ENCODE assay signal across 19 mouse cellular contexts in genomic region chr9:66280496-66280895, GRCm38 (mm10).
DNase-seq lines count a peak whose midpoint lies in the region; ATAC-seq and TF ChIP-seq lines count a peak whose summit lies in the region.
"Had no signal": no experiment of that assay in that cellular context is flagged by ENCODE, and none has a peak within 500 bp of the region (broad histone marks: within the 10 kb centered on the region; RNA-seq: fewer than 3 reads in every experiment).

No protein-coding gene starts in this region.

- DNase-seq in lung, postnatal 25 days (ENCODE audit: low spot score), result peak; percentile 21
- no peak for DNase-seq in lung, adult 2 months
- DNase-seq in CD4-positive, CD25-positive, alpha-beta regulatory T cell, adult 2 months (ENCODE audit: low read depth, low spot score), result peak; percentile 78
- peak; percentile 44 to 61 for DNase-seq in thymus, postnatal 10 days (ENCODE audit: low spot score in 2 of 2)
- DNase-seq in left cerebral cortex, postnatal 36 days (ENCODE audit: low spot score in 2 of 2), result no peak
- no peak for DNase-seq in urinary bladder, postnatal 14 days (ENCODE audit: low spot score)
- no peak for DNase-seq in kidney, postnatal 25 days
- DNase-seq: cerebellum, postnatal 14 days; gastrocnemius, postnatal 10 days; heart, postnatal 14 days; kidney, adult 18-20 months; kidney, postnatal 4 days; layer of hippocampus, postnatal 36 days; liver, postnatal 0 days had no signal

- no peak for TF ChIP-seq CTCF in lung, adult 2 months (IDR thresholded peaks at IDR 0.05; ENCODE audit: insufficient read depth, low read length)

- WGBS in lung, adult 2 months, result 51% methylated on average over 1 of the region's 1 CpGs

- TF ChIP-seq POLR2A in lung, adult 2 months (IDR thresholded peaks at IDR 0.05; ENCODE audit: borderline replicate concordance, extremely low read depth, low read depth, low read length), result no peak

- intact Hi-C loops in left cerebral cortex, postnatal 36 days (cut with DNase I), result loop anchor here (5.0 kb wide), 2 partner anchors 72 to 92 kb away; partner anchors contain the start of gene Herc1

- no peak overlapping the region for H3K4me3 ChIP-seq in lung, adult 2 months (replicated peaks; ENCODE audit: extremely low read depth, low read depth, low read length)
- H3K4me3 ChIP-seq: erythroblast, embryonic 14.5 days; neural tube, embryonic 12.5 days had no signal

- peaks cover 2% of the 10 kb centered on the region; the same call in 1 of the 2 replicates for H3K4me1 ChIP-seq in lung, adult 2 months (ENCODE audit: control insufficient read depth, insufficient read depth, low read length)

- ATAC-seq in inflammation-experienced regulatory T-cells, adult 6 months, result peak; percentile 75
- ATAC-seq: forebrain, embryonic 16.5 days; liver, postnatal 0 days; midbrain, embryonic 16.5 days had no signal

Comparison
In these comparisons a context has a peak if more than half of its experiments do, and no peak if none do; other contexts are left out.
1. DNase-seq: peak in lung, postnatal 25 days (single experiment), CD4-positive, CD25-positive, alpha-beta regulatory T cell, adult 2 months (single experiment) and thymus, postnatal 10 days (2 of 2); none in lung, adult 2 months (single experiment), left cerebral cortex, postnatal 36 days (0 of 2), urinary bladder, postnatal 14 days (single experiment) and kidney, postnatal 25 days (0 of 2).